Mouse (Mus musculus) heart, embryonic 16.5 days (tissue): Measurements from ENCODE around the gene Prr19. TPM values are rescaled to one million over a fixed set of nuclear protein-coding genes. Genes with fewer than 3 reads are reported as not detected.

Source experiments
- ATAC-seq: fragments of 200-750 bp; cut with Nextera tagmentation; replicated peaks from 2 replicates; pipeline ENCODE4 v1.8.0; 2017; ENCODE audit warnings: moderate number of reproducible peaks; ENCODE audit not compliant: insufficient read depth, low FRiP score; ENCODE audit errors: extremely low read depth
- H3K27ac ChIP-seq: fragments of 300-500 bp; sonication (generic); 2 replicates; pipeline ENCODE4 v1.5.1; 2014; ENCODE audit warnings: mild to moderate bottlenecking, low read length, control low read depth, moderate library complexity
- H3K27me3 ChIP-seq: fragments of 300-500 bp; sonication (generic); 2 replicates; pipeline ENCODE4 v1.6.1; 2014; ENCODE audit warnings: low read length, mixed read lengths; ENCODE audit not compliant: control insufficient read depth, insufficient read depth
- H3K36me3 ChIP-seq: fragments of 300-500 bp; sonication (generic); 2 replicates; pipeline ENCODE4 v1.6.1; 2014; ENCODE audit not compliant: control insufficient read depth, insufficient read depth
- H3K4me1 ChIP-seq: fragments of 300-500 bp; sonication (generic); 2 replicates; pipeline ENCODE4 v1.6.1; 2014; ENCODE audit warnings: low read length, mixed read lengths; ENCODE audit not compliant: control insufficient read depth, insufficient read depth
- H3K4me2 ChIP-seq: fragments of 300-500 bp; sonication (generic); 2 replicates; pipeline ENCODE4 v1.6.1; 2014; ENCODE audit warnings: low read depth, mild to moderate bottlenecking, control low read depth, low read length
- H3K4me3 ChIP-seq: fragments of 300-500 bp; sonication (generic); 2 replicates; pipeline ENCODE4 v1.5.1; 2014; ENCODE audit warnings: mild to moderate bottlenecking, control low read depth, low read length
- H3K9ac ChIP-seq: fragments of 300-500 bp; sonication (generic); 2 replicates; pipeline ENCODE4 v1.6.1; 2014; ENCODE audit warnings: low read length, control low read depth
- H3K9me3 ChIP-seq: fragments of 300-500 bp; sonication (generic); replicated peaks from 2 replicates; pipeline ENCODE4 v1.6.1; 2016; ENCODE audit warnings: low read length; ENCODE audit not compliant: control insufficient read depth
- WGBS: fragments of 180-500 bp; shearing (Covaris S2); extraction: QIAGEN DNeasy Blood & Tissue Kit; methylation state at CpG from one replicate; pipeline ENCODE4 v1.1.7; 2014; 5-methylcytosine and 5-hydroxymethylcytosine counted together
- polyA plus RNA-seq: library from polyadenylated mRNA; unstranded; fragments of >200 nt; fragmentation: Nextera tagmentation; extraction: Ambion mirVana; gene quantifications from 2 replicates; pipeline ENCODE4 v1.2.1, GENCODE M21; 2015

Prr19 gene
- polyA plus RNA-seq, 1 experiment from 2014 or later = not detected

- no peaks in the 10 kb centered on the region for H3K9me3 ChIP-seq
- H3K36me3 ChIP-seq = peaks cover 22% of the 10 kb centered on the region
- H3K4me3 ChIP-seq = peak overlapping the region; percentile 89
- H3K9ac ChIP-seq = peak overlapping the region; percentile 89
- H3K27ac ChIP-seq = peak overlapping the region; percentile 96
- peak; percentile 7; the same call in 1 of the 2 replicates for ATAC-seq
- H3K27me3 ChIP-seq = no peaks in the 10 kb centered on the region
- peak overlapping the region; percentile 97 for H3K4me2 ChIP-seq
- H3K4me1 ChIP-seq = peaks cover 16% of the 10 kb centered on the region
- under 1% methylated on average over 21 of the region's 21 CpGs for WGBS
These were observed 4.2 kb upstream of the Prr19 start for GRCm38 (mm10) chr7:25296945-25297453.

- WGBS = under 1% methylated on average over 52 of the region's 52 CpGs
- H3K9me3 ChIP-seq = no peaks in the 10 kb centered on the region
- peak within 1 kb of the TSS; percentile 97 for H3K4me2 ChIP-seq
- H3K27me3 ChIP-seq = no peaks in the 10 kb centered on the region
- peak within 1 kb of the TSS; percentile 89 for H3K9ac ChIP-seq
- H3K4me3 ChIP-seq = peak within 1 kb of the TSS; percentile 89
- peaks cover 16% of the 10 kb centered on the region for H3K4me1 ChIP-seq
- H3K36me3 ChIP-seq = peaks cover 15% of the 10 kb centered on the region
- peak within 1 kb of the TSS; percentile 96 for H3K27ac ChIP-seq
- ATAC-seq = peak; percentile 88
These were observed 3.5 kb upstream of the Prr19 start, which contains the start of gene Pafah1b3 for GRCm38 (mm10) chr7:25297454-25298325. Pafah1b3 (minus strand) TSS chr7:25297986.

GRCm38 (mm10) chr7:25303003-25303684 lies 1.9 kb downstream of the Prr19 start:
- no peak overlapping the region for H3K4me2 ChIP-seq
- H3K27ac ChIP-seq = no peak overlapping the region
- peaks cover 8% of the 10 kb centered on the region for H3K4me1 ChIP-seq
- WGBS = 52% methylated on average over 9 of the region's 9 CpGs
- H3K9me3 ChIP-seq = no peaks in the 10 kb centered on the region
- H3K27me3 ChIP-seq = peaks cover 19% of the 10 kb centered on the region
- H3K4me3 ChIP-seq = no peak overlapping the region
- no peaks in the 10 kb centered on the region for H3K36me3 ChIP-seq
- H3K9ac ChIP-seq = no peak overlapping the region
- ATAC-seq = no peak

- no peak overlapping the region for H3K27ac ChIP-seq
- 54% methylated on average over 3 of the region's 3 CpGs for WGBS
- no peak overlapping the region for H3K9ac ChIP-seq
- peaks cover 22% of the 10 kb centered on the region for H3K27me3 ChIP-seq
- no peak for ATAC-seq
- no peaks in the 10 kb centered on the region for H3K36me3 ChIP-seq
- H3K4me3 ChIP-seq = no peak overlapping the region
- peaks cover 7% of the 10 kb centered on the region for H3K4me1 ChIP-seq
- H3K4me2 ChIP-seq = no peak overlapping the region
- H3K9me3 ChIP-seq = no peaks in the 10 kb centered on the region
These were observed 2.4 kb downstream of the Prr19 start for GRCm38 (mm10) chr7:25303685-25304006.

- Histone ChIP-seq H3K4me3 (peak overlapping the region; percentile 48), H3K9ac (no peak overlapping the region), H3K36me3 (no peaks in the 10 kb centered on the region), H3K9me3 (no peaks in the 10 kb centered on the region), H3K4me1 (peaks cover 7% of the 10 kb centered on the region), H3K4me2 (peak overlapping the region; percentile 82), H3K27me3 (peaks cover 30% of the 10 kb centered on the region), H3K27ac (no peak overlapping the region)
- 0% methylated on average over 2 of the region's 2 CpGs for WGBS
- no peak for ATAC-seq
These were observed 4.3 kb downstream of the Prr19 start for GRCm38 (mm10) chr7:25305481-25305880.

GRCm38 (mm10) chr7:25305956-25306613 lies 4.9 kb downstream of the Prr19 start, which contains the start of gene Tmem145:
Tmem145 (plus strand) TSS chr7:25306106.
- H3K4me3 ChIP-seq = peak within 1 kb of the TSS; percentile 48
- H3K27ac ChIP-seq = no peak within 1 kb of the TSS
- ATAC-seq = peak; percentile 66
- peak within 1 kb of the TSS; percentile 82 for H3K4me2 ChIP-seq
- H3K4me1 ChIP-seq = peaks cover 7% of the 10 kb centered on the region
- under 1% methylated on average over 45 of the region's 47 CpGs for WGBS
- no peaks in the 10 kb centered on the region for H3K36me3 ChIP-seq
- peaks cover 32% of the 10 kb centered on the region for H3K27me3 ChIP-seq
- H3K9ac ChIP-seq = peak within 1 kb of the TSS; percentile 9; the same call in 1 of the 2 replicates
- H3K9me3 ChIP-seq = no peaks in the 10 kb centered on the region

GRCm38 (mm10) chr7:25306614-25306996 lies 5.4 kb downstream of the Prr19 start:
- H3K4me3 ChIP-seq = no peak overlapping the region
- H3K4me2 ChIP-seq = no peak overlapping the region
- H3K9ac ChIP-seq = no peak overlapping the region
- H3K4me1 ChIP-seq = peaks cover 7% of the 10 kb centered on the region
- H3K36me3 ChIP-seq = no peaks in the 10 kb centered on the region
- ATAC-seq = no peak
- WGBS = 35% methylated on average over 2 of the region's 2 CpGs
- H3K27ac ChIP-seq = no peak overlapping the region
- peaks cover 37% of the 10 kb centered on the region for H3K27me3 ChIP-seq
- H3K9me3 ChIP-seq = no peaks in the 10 kb centered on the region

- no peak overlapping the region for H3K4me2 ChIP-seq
- H3K4me1 ChIP-seq = peaks cover 7% of the 10 kb centered on the region
- H3K9me3 ChIP-seq = no peaks in the 10 kb centered on the region
- 52% methylated on average over 17 of the region's 17 CpGs for WGBS
- no peak overlapping the region for H3K9ac ChIP-seq
- no peak overlapping the region for H3K4me3 ChIP-seq
- no peak overlapping the region for H3K27ac ChIP-seq
- peaks cover 57% of the 10 kb centered on the region for H3K27me3 ChIP-seq
- no peak for ATAC-seq
- no peaks in the 10 kb centered on the region for H3K36me3 ChIP-seq
These were observed 7.6 kb downstream of the Prr19 start for GRCm38 (mm10) chr7:25308702-25309318.
